In genomic region chr7:137866880-137867279, GRCm38 (mm10) we compare ENCODE assay signal across 22 mouse cellular contexts.
A peak's percentile ranks its signal among the peaks of the same experiment; 100 is the strongest.
DNase-seq lines count a peak whose midpoint lies in the region; ATAC-seq and TF ChIP-seq lines count a peak whose summit lies in the region.
"Had no signal": no experiment of that assay in that cellular context is flagged by ENCODE, and none has a peak within 500 bp of the region (broad histone marks: within the 10 kb centered on the region; RNA-seq: fewer than 3 reads in every experiment).

No protein-coding gene starts in this region.

- TF ChIP-seq CTCF in kidney, postnatal 0 days (IDR thresholded peaks at IDR 0.05; ENCODE audit: low read depth) = no peak

- peak; percentile 34 for DNase-seq in kidney, adult 18-20 months
- peak; percentile 38 for DNase-seq in kidney, adult 9 months
- DNase-seq in kidney, postnatal 0 days (ENCODE audit: low spot score) = peak; percentile 14
- peak; percentile 55 to 60 for DNase-seq in kidney, postnatal 36 days
- DNase-seq in urinary bladder, postnatal 36 days (ENCODE audit: low spot score in 2 of 2) = no peak
- no peak for DNase-seq in gastrocnemius, adult 18-20 months (ENCODE audit: low spot score)
- no peak for DNase-seq in adrenal gland, postnatal 4 days (ENCODE audit: low spot score in 2 of 2)
- DNase-seq: adrenal gland, adult 8-10 months; adrenal gland, postnatal 36 days; cerebellum, adult 11 months; cerebellum, adult 8-10 months; cerebellum, postnatal 14 days; forebrain, postnatal 0 days; gastrocnemius, postnatal 36 days; heart, adult 18-20 months; heart, postnatal 10 days had no signal

- no peaks in the 10 kb centered on the region for H3K36me3 ChIP-seq in kidney, postnatal 0 days (ENCODE audit: insufficient read depth, low read length)
- no peaks in the 10 kb centered on the region for H3K36me3 ChIP-seq in midbrain, embryonic 16.5 days (ENCODE audit: control insufficient read depth, insufficient read depth, low read length)
- H3K36me3 ChIP-seq: embryonic facial prominence, embryonic 13.5 days; G1E; heart, embryonic 10.5 days had no signal

- ATAC-seq in kidney, postnatal 0 days (replicated peaks; ENCODE audit: low FRiP score, low read depth) = peak; percentile 57; the same call in 1 of the 2 replicates
- ATAC-seq in midbrain, embryonic 16.5 days = no peak
- ATAC-seq: forebrain, embryonic 13.5 days; forebrain, postnatal 0 days had no signal

- no peaks in the 10 kb centered on the region for H3K9me3 ChIP-seq in kidney, postnatal 0 days (replicated peaks; ENCODE audit: low read length)
- no peaks in the 10 kb centered on the region for H3K9me3 ChIP-seq in midbrain, embryonic 16.5 days (replicated peaks; ENCODE audit: control insufficient read depth, low read length, poor library complexity, severe bottlenecking)
- H3K9me3 ChIP-seq: embryonic facial prominence, embryonic 13.5 days; forebrain, embryonic 13.5 days; heart, embryonic 10.5 days had no signal

- H3K9ac ChIP-seq in kidney, postnatal 0 days (ENCODE audit: low read depth, low read length) = no peak overlapping the region
- no peak overlapping the region for H3K9ac ChIP-seq in midbrain, embryonic 16.5 days (ENCODE audit: low read depth, low read length)
- H3K9ac ChIP-seq: embryonic facial prominence, embryonic 13.5 days; forebrain, embryonic 13.5 days; forebrain, postnatal 0 days; hindbrain, embryonic 14.5 days had no signal

- no peaks in the 10 kb centered on the region for H3K27me3 ChIP-seq in kidney, postnatal 0 days (ENCODE audit: insufficient read depth, low read length)
- H3K27me3 ChIP-seq in midbrain, embryonic 16.5 days (ENCODE audit: control insufficient read depth, insufficient read depth, low read depth, low read length) = no peaks in the 10 kb centered on the region
- H3K27me3 ChIP-seq: embryonic facial prominence, embryonic 13.5 days; forebrain, embryonic 13.5 days had no signal

- H3K27ac ChIP-seq in kidney, postnatal 0 days = no peak overlapping the region
- no peak overlapping the region for H3K27ac ChIP-seq in midbrain, embryonic 16.5 days (ENCODE audit: low read length)
- H3K27ac ChIP-seq: embryonic facial prominence, embryonic 13.5 days; forebrain, embryonic 13.5 days; heart, embryonic 10.5 days; hindbrain, embryonic 14.5 days had no signal

- H3K4me2 ChIP-seq in kidney, postnatal 0 days (ENCODE audit: low read length) = no peak overlapping the region
- no peak overlapping the region for H3K4me2 ChIP-seq in midbrain, embryonic 16.5 days (ENCODE audit: low read length)
- H3K4me2 ChIP-seq: embryonic facial prominence, embryonic 13.5 days; forebrain, embryonic 13.5 days; hindbrain, embryonic 14.5 days had no signal

- 61% methylated on average over 6 of the region's 6 CpGs for WGBS in kidney, postnatal 0 days
- WGBS in midbrain, embryonic 16.5 days = 58% methylated on average over 6 of the region's 6 CpGs

- H3K4me1 ChIP-seq in kidney, postnatal 0 days (replicated peaks; ENCODE audit: insufficient read depth, low read length) = no peaks in the 10 kb centered on the region
- H3K4me1 ChIP-seq in midbrain, embryonic 16.5 days (ENCODE audit: control insufficient read depth, insufficient read depth, low read length) = no peaks in the 10 kb centered on the region; the same call in 1 of the 2 replicates
- H3K4me1 ChIP-seq: heart, embryonic 10.5 days had no signal

- no peak overlapping the region for H3K4me3 ChIP-seq in kidney, postnatal 0 days (replicated peaks; ENCODE audit: low read depth, low read length)
- H3K4me3 ChIP-seq in midbrain, embryonic 16.5 days (ENCODE audit: low read depth, low read length) = no peak overlapping the region
- H3K4me3 ChIP-seq: embryonic facial prominence, embryonic 13.5 days; forebrain, embryonic 13.5 days; heart, embryonic 10.5 days had no signal

Comparison
In these comparisons a context has a peak if more than half of its experiments do, and no peak if none do; other contexts are left out.
1. DNase-seq: peak in kidney, adult 18-20 months (single experiment), kidney, adult 9 months (single experiment), kidney, postnatal 0 days (single experiment) and kidney, postnatal 36 days (2 of 2); none in urinary bladder, postnatal 36 days (0 of 2), gastrocnemius, adult 18-20 months (single experiment) and adrenal gland, postnatal 4 days (0 of 2).